Mouse (Mus musculus) stomach, postnatal 0 days (tissue): Measurements from ENCODE around the gene Naa35.

Experiments used
- CTCF ChIP-seq: IDR thresholded peaks from 2 replicates; pipeline ENCODE4 v1.5.1; 2016; ENCODE audit warnings: antibody characterized with exemption, low read depth, mild to moderate bottlenecking, moderate library complexity
- EP300 ChIP-seq: optimal IDR thresholded peaks from 2 replicates; pipeline ENCODE3; 2016; ENCODE audit warnings: antibody characterized with exemption

DNA sequence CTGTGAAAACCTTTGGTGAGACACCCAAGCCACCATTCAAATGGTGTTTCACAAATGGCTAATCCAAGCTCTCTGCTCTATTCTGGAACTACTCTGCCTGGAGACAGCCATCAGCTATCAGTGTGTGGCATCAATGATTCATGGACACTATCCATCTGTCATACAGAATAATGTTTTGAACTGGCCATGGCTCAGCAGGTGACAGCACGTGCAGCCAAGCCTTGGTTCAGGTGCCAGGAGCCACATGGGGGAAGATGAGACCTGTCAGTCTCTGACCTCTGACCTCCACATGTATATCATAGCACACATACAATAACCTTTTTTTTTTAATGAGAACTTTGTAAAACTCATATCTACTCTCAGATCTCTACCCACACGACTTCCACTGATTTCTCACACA, 32.3 kb upstream of the Naa35 start:
- TF ChIP-seq CTCF: no peak
- no peak for TF ChIP-seq EP300
